Mouse (Mus musculus): ENCODE data around the gene Acacb.
A peak's percentile ranks its signal among the peaks of the same experiment; 100 is the strongest.

Gene Acacb

GRCm38 (mm10) chr5:114176548-114177400 lies 30.4 kb downstream of the Acacb start:
- no peak for DNase-seq

- no peak for DNase-seq
Observed at GRCm38 (mm10) chr5:114177966-114178719, 31.8 kb downstream of the Acacb start.

- DNase-seq = no peak
Observed at GRCm38 (mm10) chr5:114179541-114179940, 33.2 kb downstream of the Acacb start.

GRCm38 (mm10) chr5:114183493-114183892 lies 37.2 kb downstream of the Acacb start:
- DNase-seq = no peak

- no peak for DNase-seq
Observed at GRCm38 (mm10) chr5:114187108-114187507, 40.8 kb downstream of the Acacb start.

- peak; percentile 31 to 49 for DNase-seq
Observed at GRCm38 (mm10) chr5:114188900-114189464, 42.6 kb downstream of the Acacb start.

GRCm38 (mm10) chr5:114194161-114194560 lies 47.8 kb downstream of the Acacb start:
- no peak for DNase-seq

- peak; percentile 60 to 75 for DNase-seq
Observed at GRCm38 (mm10) chr5:114199116-114199777, 52.9 kb downstream of the Acacb start.

- no peak for DNase-seq
Observed at GRCm38 (mm10) chr5:114206158-114206557, 59.8 kb downstream of the Acacb start.

- peak in 1 of 2 experiments; percentile 24 for DNase-seq
Observed at GRCm38 (mm10) chr5:114213183-114213582, 66.8 kb downstream of the Acacb start.

GRCm38 (mm10) chr5:114218771-114219170 lies 72.4 kb downstream of the Acacb start:
- DNase-seq = no peak

GRCm38 (mm10) chr5:114226051-114226450 lies 79.7 kb downstream of the Acacb start:
- DNase-seq = no peak

GRCm38 (mm10) chr5:114228901-114229300 lies 82.6 kb downstream of the Acacb start:
- DNase-seq = no peak

GRCm38 (mm10) chr5:114238924-114239323 lies 92.6 kb downstream of the Acacb start:
- peak; percentile 45 to 56 for DNase-seq

- no peak for DNase-seq
Observed at GRCm38 (mm10) chr5:114239737-114240136, 93.4 kb downstream of the Acacb start.

- no peak for DNase-seq
Observed at GRCm38 (mm10) chr5:114246465-114246864, 100.1 kb downstream of the Acacb start.

GRCm38 (mm10) chr5:114248174-114248589 lies 101.8 kb downstream of the Acacb start:
- peak; percentile 87 to 90 for DNase-seq

- no peak for DNase-seq
Observed at GRCm38 (mm10) chr5:114259495-114259894, 113.2 kb downstream of the Acacb start.

GRCm38 (mm10) chr5:114261494-114261893 lies 115.2 kb downstream of the Acacb start:
- no peak for DNase-seq

- DNase-seq = no peak
Observed at GRCm38 (mm10) chr5:114264030-114264459, 117.7 kb downstream of the Acacb start.

- DNase-seq = no peak
Observed at GRCm38 (mm10) chr5:114264791-114265190, 118.5 kb downstream of the Acacb start.

- DNase-seq = peak in 1 of 2 experiments; percentile 18
Observed at GRCm38 (mm10) chr5:114268646-114269045, 122.3 kb downstream of the Acacb start.

GRCm38 (mm10) chr5:114269499-114269898 lies 123.2 kb downstream of the Acacb start:
- no peak for DNase-seq
